Mouse (Mus musculus) cortical plate, adult 2 months (tissue): ENCODE measurements around the gene Lin54.

Source experiments
- CTCF ChIP-seq: fragments of 200-500 bp; IDR thresholded peaks from 2 replicates; pipeline ENCODE4 v1.5.1; 2011; ENCODE audit warnings: mild to moderate bottlenecking, control low read depth, low read length; ENCODE audit not compliant: insufficient read depth; ENCODE audit errors: extremely low read depth
- POLR2A ChIP-seq: fragments of 200-500 bp; IDR thresholded peaks from 2 replicates; pipeline ENCODE4 v1.6.1; 2011; ENCODE audit warnings: mild to moderate bottlenecking, low read length, control low read depth; ENCODE audit not compliant: insufficient read depth; ENCODE audit errors: extremely low read depth

- TF ChIP-seq CTCF: no peak
- no peak for TF ChIP-seq POLR2A
Observed at GRCm38 (mm10) chr5:100451871-100452270, 48.6 kb downstream of the Lin54 start.
